Mouse (Mus musculus): Measurements from ENCODE around the gene Lgr5.

Lgr5 gene

DNA sequence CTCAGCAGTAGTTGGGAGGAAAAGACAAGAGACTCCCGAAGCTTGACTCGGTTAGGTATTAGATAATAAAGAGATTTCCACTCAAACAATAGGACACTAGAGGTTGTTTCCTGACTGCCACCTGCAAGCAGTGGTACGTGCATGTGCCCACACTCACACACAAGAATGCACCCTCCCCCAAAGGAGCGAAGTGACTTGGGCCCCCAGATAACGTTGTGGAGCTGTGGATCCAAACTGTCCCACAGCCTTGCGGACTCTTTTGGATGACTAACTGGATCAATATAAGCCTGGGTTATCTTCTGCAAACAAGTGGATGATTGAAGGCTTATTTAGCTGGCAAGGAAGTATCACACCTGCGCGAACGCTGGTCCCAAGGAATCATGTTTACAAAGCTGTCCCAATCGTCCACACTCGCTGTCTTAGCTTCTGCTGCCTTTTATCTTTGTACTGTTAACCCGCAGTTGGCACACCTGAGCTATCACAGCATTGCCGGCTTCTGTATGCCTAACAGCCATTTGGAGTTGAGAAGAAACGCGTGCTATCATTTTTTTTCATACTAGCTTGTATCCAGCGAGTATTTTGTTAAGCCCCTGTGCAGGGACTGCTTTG is 81.8 kb downstream of the Lgr5 start:
- no peak for DNase-seq (ENCODE audit: low spot score in 2 of 2)

DNA sequence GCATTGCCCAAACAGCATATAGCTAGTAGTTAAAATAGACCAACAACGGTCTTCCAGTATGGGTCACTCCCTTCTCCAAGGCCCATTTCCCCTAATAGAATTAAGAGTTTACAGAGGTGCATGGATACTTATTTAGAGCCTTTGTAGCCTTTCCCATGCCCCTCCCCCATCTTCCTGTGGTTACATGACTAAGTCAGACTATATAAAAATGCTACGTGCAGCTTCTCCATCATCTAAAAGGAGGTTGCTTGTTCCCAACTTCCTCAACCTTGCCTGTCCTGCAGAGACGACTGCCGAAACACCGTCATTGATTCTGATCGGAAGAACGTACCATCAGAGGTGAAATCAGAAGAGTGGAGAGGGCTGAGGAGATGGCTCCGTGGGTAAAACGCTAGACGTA is 82.4 kb downstream of the Lgr5 start:
- no peak for DNase-seq (ENCODE audit: low spot score in 2 of 2)

DNA sequence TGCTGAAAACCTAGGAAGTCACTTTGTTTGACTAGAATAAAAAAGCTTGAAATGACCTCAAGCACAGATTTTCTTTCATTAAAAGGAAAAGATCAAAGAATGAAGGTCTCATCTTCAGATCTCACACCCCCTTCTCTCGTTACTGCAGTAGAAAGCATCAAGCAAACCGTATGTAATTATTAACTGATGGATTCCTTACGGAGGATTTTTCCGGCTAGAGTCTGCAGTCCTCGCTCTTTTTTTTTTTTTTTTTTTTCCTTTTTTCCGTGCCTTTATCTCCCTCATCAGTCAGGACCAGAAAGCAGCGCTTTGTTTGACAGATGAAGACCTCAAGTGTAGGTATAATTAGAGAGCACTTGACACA is 93.8 kb downstream of the Lgr5 start:
- no peak for DNase-seq (ENCODE audit: low spot score in 2 of 2)

DNA sequence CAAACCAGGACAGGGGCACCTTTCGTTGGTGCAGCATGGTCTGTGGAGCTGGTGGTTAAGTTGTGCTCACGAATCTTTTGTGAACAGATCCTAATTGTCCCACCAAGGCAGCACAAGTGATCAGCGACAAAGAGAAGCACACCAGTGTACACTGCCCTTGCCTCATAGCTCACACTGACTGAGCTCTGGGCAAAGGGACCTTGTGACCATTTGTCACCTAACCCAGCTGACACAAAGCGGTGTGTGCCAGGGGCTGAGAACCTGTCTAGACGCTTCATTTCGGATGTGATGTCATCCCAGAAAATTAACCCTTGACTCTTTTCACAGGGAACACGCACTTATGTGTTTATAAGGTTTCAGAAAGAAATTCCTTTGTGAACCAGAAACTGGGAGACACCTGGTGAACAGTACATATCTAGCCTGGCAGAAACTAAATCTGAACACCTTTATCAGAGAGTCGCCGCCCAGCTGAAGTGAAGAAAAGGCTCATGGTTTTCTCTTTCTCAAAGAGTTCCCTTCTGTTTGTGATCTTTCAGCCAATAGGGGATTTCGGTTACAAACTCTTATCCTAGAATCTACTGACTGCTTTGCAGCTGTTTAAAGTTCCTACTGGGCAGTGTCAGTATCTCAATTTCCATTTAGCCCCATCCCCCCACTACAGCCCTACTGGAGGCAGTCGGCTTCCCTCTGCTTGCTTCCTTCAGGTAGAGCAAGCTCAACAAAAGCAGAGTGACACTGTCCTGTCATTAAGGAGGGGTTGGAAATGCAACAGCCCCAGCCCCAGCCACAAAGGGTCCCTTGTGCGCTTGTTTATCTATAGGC is 94.4 kb downstream of the Lgr5 start:
- no peak for DNase-seq (ENCODE audit: low spot score in 2 of 2)

DNA sequence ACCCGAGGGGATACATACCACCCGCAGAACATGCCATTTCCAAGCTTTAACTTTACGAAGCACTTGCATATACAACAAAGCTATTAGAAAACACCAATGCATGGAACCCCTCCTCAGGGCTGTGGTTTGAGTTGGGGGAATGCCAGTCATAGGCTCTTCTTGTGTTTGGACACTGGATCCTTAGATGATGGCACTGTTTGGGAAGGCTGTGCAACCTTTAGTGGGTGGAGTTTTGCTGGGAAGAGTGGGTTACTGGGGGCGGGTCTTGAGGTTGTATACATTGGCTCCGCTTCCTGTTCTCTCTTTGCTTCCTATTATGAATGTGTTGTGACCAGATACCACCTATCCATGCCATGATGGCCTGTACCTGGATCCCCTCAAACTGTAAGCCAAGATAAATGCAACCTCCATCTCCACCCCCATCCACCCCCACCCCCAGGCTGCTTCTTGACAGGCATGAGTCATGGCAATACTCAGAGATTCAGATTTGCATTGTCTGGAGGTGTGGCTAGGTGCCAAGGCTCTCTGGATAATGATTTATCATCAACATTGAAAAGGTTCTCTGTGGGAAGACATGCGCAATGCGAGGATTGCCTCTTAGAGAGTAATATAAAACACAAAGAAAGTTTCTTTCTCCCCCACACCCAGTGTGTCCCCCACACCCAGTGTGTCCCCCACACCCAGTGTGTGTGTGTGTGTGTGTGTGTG is 95.6 kb downstream of the Lgr5 start:
- no peak for DNase-seq (ENCODE audit: low spot score in 2 of 2)

DNA sequence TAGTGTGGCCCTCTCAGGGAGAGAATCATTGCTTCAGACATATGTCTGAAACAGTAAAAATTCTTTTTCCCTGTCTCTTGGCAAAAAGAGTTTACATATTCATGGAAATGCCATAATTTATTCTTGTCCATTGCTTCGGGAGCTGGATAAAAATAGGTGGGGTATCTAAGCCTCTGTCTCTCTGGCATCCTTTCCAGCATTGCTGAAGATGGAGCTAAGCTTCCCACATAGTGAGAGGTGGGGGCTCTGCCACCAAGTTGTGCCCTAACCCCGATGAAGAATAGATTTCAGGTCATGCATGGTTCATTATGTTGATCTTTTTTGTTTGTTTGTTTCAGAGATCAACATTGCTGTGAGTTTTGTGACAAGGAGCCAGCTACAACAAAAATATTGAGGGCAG is 102.0 kb downstream of the Lgr5 start:
- no peak for DNase-seq (ENCODE audit: low spot score in 2 of 2)

DNA sequence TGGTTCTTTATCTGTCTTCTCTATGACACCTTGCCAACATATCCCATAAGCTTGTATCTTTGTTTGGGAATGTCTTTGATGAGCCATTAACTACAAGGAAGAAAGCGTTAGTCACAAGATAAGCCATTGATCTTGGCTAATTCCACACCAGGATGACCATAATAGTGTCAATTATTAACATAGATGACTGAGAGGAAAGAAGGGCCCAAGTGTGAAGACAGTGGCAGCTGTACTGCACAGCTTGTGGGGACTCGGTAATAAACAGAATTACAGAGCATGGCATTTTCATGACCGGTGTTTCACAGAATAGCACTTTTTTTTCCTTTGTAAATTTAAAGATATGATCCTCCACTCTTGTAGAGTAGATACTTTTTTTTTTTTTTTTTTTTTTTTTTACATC is 102.9 kb downstream of the Lgr5 start:
- no peak for DNase-seq (ENCODE audit: low spot score in 2 of 2)

DNA sequence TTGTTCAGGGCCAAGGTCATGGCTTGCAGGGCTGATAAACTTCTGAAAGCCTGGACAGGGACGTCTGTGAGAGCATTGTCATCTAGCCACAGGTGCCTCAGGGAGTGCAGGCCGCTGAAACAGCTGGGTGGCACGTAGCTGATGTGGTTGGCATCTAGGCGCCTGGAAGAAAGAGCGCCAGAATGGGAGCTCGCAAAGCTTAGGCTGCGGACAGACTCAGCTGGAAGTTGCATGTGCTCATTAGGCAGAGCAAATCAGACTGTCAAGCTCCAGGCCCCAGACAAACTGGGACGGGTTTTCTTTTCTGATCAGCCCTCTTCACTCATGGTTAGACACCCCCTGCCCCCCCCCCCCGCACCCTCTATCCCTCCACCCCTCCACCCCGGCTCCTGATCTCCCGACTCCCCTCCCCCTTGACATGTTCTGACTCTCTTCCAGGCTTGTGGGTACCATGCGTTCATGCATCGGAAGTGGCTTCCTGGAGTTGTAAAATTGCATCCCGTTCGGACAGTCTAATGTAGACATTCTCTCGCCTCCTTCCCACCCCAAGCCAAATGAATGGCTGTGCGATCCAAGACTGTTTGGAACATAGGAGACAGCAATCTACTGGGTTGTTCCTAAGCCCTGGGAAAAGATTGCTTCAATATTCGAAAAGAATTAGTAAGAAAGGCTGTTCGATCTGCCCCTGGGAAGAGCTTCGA is 109.0 kb downstream of the Lgr5 start:
- no peak for DNase-seq (ENCODE audit: low spot score in 2 of 2)

DNA sequence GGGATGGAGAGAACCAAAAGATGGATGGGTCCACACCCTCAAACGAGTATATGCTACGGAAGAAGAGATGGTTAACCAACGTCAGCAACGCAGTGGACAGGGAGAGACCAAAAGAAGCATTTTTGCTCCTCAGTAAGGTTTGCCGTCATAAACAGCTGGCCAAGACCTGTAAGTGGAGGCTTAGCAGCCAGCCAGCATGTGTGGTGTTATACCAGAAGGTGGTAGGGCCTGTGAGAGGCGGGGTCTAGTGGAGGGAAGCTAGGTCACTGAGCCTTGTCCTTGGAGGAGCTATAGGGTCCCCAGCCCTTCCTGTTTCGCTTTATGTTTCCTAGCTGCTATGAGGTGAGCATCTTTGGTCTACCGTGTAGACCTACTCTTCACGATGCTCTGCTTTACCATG is 111.1 kb downstream of the Lgr5 start:
- no peak for DNase-seq (ENCODE audit: low spot score in 2 of 2)

DNA sequence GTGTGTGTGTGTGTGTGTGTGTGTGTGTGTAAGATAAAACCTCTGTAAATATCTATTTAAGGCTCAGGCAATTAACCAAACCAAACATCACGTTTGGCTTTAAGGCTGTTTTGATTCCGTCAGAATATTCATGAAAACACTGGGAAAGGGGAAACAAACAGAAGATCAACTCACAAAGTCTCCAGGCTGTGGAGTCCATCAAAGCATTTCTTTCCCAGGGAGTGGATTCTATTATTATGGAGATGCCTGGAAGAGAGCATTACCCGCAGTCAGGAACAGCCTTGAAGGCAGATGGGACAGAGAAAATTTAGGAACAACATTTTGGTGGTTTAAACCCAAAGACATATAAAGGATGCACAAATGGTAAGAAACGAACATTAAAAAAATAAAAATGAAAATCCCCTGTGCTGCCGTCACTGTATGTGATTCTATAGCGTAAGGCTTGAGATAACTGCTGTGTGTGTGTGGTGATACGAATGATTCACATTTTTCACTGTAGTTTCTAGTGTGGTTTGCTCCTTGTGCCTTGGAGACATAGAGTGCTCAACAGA is 112.5 kb downstream of the Lgr5 start:
- no peak for DNase-seq (ENCODE audit: low spot score in 2 of 2)

DNA sequence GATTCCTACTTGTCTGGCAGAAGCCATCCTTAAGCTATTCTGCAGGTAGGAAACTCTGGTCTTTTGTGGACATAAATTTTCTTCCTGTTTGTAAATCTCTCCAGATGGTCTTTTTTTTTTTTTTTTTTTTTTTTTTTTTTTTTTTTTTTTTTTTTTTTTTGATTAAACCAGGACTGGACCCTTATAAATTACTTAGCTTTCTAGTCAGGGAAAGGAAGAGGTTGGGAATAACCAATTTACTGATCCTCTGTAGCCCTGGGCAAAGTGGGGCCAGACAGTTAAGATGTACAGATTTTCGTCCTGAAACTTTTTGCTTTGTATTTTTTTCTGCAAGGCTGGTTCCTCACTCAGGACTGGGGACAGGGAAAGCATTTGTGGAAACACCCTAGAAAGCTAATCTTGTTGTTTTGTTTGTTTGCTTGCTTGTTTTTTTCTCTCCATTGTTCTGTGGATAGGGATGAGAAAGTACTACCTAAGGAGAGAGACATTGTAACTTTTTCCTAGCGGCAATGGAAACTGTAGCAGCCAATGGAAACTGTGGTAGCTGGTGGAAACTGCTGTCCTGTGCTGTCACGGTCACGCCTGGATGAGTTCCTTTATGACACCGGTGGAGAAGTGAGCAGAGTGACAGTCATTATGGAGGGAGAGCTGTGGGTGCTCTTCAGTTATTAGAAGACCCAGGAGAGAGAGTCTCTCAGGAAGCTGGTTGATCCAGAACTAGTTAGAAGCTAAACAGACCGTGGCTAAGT is 114.2 kb downstream of the Lgr5 start:
- DNase-seq (ENCODE audit: low spot score in 2 of 2): no peak

DNA sequence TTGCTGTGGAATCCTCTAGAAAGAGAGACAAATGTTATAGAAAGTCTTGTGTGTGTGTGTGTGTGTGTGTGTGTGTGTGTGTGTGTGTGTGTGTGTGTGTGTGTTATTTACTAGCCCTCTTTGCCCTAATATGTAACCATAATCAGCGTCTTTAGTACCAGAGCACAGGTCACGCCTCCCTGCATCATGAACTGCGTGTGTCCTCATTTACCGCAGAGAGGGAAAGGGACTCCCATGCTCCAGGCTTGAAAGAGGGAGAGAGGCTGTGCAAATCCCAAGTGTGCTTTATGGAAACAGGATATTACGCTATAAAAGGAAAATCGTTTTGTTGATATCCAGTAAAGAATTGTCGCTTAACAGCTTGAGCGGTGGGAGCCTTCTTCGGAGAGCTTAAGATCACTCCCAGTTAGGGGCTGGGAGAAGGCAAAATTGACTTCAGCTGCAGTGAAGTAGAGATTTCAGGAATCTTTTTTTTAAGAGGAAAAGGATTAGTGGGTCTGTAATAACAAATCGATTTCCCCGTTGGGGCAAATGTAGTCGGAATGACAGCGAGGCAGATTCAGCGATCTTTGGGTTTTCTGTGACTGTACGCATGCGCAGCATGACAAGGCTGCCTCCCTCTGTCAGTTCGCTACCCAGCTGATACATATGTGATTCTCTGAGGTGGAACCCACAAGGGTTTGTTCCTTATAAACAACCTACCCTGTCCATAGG is 116.8 kb downstream of the Lgr5 start:
- no peak for DNase-seq (ENCODE audit: low spot score in 2 of 2)

DNA sequence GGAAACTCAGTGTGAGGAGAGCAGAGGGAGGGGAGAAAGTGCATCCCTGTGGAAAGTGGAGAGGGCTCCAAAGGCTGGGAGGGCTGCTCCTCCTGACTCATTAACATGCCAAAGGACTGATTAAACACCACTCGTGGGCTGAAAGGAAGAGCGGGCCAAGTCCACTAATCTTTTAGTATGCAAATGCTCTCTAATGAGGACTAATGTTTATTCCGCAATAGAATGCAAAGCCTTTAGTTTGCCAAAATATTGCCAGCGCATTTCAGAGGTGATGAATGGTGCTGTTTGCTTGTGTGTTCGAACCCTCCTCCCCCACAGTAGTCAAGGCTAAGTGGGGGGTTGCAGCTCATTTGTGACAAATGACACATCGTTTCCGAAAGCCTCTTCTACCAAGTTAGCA is 118.5 kb downstream of the Lgr5 start:
- DNase-seq (ENCODE audit: low spot score in 2 of 2): no peak

DNA sequence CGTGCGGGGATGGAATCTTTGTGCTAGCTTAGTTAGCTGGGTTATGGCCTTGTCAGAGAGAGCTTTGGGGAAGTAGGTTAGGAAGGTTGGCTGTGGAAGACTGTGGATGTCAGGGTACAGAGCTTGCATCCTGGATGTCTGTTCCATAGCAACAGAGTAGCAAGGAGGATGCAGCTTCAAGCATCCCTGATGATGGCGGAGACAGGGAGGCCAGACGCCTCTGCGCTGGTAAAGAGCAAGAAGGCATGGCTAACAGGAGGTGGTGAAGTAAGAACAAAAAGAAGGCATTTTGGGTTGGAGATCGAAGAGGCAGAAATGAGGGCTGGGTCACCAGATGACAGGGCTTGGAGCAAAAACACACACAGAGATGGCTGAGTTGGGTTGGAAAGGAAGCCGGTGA is 118.9 kb downstream of the Lgr5 start:
- DNase-seq (ENCODE audit: low spot score in 2 of 2): no peak

DNA sequence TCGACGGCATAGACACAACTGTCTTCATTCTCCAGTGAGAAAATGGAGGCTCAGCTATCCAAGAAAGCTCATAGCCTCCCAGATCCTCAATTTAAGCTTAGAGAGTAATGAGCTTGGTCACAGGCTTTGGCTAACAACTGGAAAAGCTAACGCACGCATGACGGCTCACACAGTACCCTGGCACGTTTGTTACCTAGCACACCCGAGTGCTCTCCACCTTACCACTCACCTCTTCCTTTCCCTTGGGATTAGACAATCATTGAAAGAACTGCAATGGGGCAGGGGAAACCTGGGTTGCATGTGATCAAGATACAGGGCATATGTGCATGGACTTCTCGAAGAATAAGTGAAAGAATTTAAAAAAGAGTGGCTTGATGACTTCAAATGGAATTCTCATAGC is 119.6 kb downstream of the Lgr5 start:
- DNase-seq (ENCODE audit: low spot score in 2 of 2): no peak

DNA sequence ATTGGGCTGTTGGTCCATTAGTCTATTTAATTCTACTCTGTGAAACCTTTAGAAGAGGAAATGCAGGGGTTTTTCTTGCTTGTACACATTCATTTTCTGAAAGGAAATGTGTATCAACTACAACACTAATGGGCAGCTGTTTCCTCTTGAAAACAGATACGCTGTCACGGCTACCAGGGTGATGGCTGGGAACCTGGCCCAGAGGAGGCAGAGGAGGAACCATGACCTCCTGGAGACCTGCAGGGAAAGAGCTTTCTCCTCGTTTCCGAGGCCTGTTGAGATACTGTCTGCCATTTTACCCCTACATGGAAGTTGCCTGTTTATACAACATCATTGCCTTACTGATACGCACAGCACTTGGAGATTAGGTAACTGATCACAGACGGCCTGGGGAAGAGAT is 121.8 kb downstream of the Lgr5 start:
- no peak for DNase-seq (ENCODE audit: low spot score in 2 of 2)

DNA sequence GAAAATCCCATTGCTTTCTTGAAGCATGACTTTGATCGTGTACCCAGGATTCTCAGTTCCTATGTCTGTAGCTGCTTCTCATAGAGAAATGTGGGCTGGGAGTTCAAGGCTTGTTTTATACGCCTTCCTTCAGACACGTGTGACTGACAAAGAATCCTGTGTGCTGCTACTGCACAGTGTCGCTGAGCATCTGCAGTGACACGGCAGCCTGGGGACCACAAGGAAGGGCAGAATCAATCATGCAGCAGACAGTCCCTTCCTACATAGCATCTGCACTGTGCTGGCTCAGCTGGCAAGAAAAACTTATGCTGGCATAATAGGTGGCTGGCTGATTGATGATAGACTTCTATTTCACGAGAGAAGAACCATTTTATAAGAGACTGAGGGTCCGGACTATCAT is 122.5 kb downstream of the Lgr5 start:
- DNase-seq (ENCODE audit: low spot score in 2 of 2): no peak

DNA sequence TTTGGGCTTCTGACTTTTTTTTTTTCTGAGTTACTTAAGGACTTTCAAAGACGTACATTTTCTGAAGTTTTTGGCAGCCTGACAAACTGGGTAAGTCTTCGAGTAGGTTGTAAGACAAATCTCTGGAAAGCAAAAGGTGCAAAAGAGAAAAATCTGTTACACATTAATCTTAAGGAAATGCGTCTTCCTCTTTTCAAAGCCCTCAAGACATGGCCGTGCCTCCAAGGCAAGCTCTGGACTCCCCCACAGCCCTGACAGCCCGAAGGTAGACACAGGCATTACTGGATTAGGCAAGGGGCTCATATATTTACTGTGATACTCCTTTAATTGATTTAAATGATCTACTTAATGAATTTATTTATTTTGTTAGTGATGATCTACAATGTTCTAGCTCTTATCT is 124.9 kb downstream of the Lgr5 start:
- DNase-seq (ENCODE audit: low spot score in 2 of 2): no peak

DNA sequence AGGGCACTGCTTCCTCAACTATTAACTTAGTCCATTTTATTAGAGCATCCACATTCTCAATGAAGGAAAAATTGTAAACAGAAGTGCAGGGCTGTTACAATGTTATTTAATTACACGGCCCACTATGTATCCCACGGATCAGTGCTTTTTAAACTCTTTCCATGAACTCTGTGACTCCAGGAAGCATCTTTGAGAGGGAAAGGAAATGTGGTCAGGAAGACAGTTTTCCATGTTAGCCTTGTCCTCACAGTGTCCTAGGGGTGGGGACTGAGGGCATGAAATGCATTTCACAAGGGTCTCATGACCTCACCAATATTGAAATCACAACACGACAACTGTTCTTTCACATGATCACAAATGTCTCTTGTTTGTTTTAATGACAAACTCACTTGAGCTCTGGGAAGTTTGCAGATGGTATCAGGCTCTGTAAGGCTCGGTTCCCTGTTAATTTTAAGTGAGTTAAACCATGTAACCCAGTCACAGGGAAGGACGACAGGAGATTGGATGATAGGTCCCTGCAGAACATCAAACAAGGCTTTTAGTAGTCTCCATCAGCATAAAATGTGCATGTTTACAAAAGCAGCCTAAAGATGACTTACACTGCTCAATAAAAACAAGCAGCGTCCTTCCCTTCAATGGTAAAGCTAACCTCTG is 130.1 kb downstream of the Lgr5 start:
- no peak for DNase-seq (ENCODE audit: low spot score in 2 of 2)

DNA sequence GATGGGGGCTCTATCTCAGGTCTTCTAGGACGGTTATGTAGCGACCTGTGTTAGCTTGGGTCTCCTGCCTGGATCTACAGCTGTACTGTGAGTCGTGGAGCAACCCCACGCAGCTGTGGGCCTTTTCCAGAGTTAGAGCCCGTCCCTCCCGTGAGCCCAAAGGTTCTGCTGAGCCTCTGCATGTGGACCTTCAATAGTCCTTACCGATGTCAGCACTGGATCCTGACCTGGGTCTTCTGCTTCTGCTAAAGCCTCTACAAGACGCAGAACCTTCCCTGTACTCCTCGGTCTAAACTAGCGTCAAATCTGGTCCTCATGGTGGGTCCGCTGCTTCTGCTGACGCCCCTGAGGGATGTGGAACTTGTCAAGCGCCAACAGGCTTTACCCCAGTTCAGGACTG is 139.0 kb downstream of the Lgr5 start:
- DNase-seq (ENCODE audit: low spot score in 2 of 2): no peak
